Mouse (Mus musculus) kidney, postnatal 4 days (tissue): Measurements from ENCODE around the gene Atp13a4.
A peak's percentile ranks its signal among the peaks of the same experiment; 100 is the strongest.

Source experiments
- DNase-seq, 2 experiments: peaks; one replicate each; pipeline ENCODE4 v3.0.0; 2021; ENCODE audit warnings: mixed read lengths in 2 of 2

Gene Atp13a4

DNA sequence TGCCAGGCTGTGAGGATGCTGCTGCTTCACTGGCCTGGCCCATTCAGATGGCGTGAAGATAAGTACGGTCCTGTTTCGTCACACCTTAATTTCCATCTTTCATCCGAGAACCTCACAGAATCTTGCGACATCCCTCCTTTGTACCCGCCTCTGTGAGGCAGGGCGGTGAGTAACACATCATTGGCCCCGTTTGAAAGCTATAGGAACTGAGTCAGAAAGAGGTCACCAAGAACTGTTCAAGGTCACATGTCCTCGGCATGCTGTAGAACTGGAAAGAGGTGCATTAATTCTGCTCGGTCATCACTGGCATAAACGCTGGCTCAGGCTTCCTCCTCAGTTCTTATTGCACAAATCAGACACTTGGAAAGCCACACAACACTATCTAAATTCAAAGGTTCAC is at the start of gene Atp13a4:
Gene Atp13a4 (minus strand): TSS at position 36 of the 400 bp plus-strand sequence.
- no peak for DNase-seq

GRCm38 (mm10) chr16:29592171-29592570 is 47.5 kb upstream of the Atp13a4 start:
- no peak for DNase-seq

DNA sequence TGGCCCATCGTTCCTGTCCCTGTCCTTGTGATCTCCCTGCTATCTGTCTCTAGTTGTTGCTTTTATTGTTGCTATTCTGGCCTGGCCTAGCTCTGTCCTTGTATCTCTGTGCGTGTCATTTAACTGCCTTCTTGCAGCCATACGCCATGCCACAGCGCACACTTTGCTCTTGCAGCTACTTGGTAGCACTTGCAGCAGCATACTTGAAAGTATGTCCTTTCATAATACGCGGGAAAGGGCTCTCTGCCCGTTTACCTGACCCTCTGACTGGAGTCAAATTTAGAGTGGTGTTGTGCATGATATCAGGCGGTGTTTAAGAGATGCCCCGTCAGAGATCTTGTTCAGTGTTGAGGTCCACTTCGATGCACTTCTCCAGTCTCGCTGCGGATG is 35.1 kb upstream of the Atp13a4 start:
- no peak for DNase-seq

DNA sequence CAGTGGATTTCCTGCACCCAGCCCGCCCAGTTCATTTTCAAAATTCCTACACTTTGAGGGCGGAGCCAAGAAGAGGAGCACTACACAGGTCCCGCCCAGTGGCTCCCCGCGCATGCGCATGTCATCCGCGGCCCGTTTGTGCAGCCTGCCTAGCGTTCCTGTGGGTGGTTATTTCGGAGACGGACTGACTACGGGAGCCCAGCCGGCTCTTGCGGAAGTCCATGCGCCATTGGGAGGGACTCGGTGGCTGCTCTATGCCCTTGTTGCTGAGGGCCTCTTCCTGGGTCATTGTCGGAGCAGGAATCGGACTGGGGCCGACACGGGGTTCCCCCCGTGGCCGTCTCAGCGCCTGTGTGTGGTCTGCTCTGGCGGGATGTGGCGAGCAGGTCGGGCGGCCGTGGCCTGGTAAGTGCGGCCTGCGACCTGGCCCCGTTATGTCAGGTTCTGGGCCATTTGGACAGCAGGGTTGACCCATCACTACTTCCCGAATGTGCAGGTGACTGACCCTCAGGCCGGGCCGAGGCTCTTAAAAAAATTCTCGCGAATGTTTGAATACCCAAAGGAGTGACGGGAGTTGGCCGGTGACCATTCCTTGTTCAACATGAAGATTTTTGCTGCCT is 34.6 kb upstream of the Atp13a4 start, which contains the start of gene Opa1:
Gene Opa1 (plus strand): TSS at position 168 of the 620 bp plus-strand sequence.
- peak; percentile 95 to 97 for DNase-seq

DNA sequence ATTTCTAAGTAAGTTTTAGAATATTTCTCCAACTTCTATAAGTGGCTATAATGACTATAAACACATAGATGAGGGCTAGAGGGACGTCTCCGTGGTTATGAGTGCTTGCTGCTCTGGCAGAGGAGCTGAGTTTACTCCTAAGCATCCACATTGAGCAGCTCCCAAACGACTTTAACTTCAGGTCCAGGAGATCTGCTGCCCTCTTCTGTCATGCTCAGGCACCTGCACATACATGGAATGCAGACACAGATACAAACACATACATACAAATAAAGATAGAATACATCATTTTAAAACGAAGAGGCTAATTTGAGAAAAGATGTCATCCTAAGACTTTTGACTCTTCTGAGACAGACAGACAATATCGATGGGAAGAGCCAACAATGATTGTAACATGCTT is 31.0 kb upstream of the Atp13a4 start:
- peak; percentile 41 to 52 for DNase-seq

DNA sequence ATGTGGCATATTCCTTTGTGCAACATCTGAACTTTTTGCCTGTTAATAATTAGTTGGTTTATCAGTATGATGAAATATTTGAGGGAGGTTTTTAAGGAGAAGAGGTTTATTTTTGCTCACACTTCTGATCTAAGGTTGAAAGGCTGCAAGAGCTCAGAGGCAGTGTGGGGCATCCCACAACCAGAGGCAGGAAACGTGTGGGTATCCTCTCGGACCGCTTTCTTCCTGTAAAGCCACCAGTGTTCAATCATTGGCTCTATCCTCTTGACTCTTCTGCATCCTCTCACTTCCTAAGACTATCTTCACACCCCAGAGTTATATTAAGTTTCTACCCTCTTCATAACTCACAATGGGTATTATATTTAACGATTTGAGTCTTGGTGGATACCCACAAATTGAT is 29.3 kb upstream of the Atp13a4 start:
- DNase-seq = no peak

DNA sequence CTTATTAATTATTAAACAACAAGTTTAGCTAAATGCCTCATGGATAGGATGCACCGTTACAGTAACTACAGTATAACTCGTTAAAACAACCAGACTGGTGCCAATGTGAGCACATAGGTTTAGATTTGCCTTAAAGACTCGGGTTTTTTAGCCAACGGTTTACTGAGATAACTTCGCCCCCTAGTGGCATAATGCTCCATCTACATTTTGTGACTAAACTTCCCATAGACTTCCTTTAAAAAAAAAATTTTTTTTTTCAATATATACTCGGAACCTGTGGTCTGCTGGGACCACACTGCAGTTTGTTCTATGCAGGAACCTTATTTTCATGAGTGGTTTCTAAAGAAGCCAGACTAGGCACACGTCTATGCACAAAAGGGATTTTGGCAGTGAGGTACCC is 16.2 kb upstream of the Atp13a4 start:
- DNase-seq = peak; percentile 13 to 53

- peak; percentile 4 to 12 for DNase-seq
Observed at GRCm38 (mm10) chr16:29560454-29560853, 15.8 kb upstream of the Atp13a4 start.

GRCm38 (mm10) chr16:29559667-29560066 is 15.0 kb upstream of the Atp13a4 start:
- no peak for DNase-seq

- DNase-seq = peak; percentile 34 to 50
Observed at GRCm38 (mm10) chr16:29541261-29541683, 3.4 kb downstream of the Atp13a4 start.

DNA sequence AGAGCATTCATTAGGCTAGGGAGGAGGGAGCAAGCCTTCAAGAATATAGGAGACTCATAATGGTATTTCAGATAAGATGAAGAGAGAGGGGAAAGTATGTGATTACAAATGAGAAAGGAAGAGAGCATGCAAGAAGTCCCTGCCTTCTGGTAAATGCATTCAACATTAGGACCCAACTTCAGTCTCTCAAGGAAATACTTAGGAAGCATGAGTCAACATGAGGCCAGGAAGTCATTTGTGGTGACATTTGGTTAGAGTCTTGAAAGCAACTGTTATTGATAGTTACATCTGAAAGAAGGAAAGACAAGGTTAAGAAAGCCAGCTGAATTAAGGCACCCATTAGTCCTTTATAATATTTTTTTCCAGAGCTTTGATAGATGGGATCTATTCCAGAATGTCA is 4.8 kb downstream of the Atp13a4 start:
- no peak for DNase-seq

DNA sequence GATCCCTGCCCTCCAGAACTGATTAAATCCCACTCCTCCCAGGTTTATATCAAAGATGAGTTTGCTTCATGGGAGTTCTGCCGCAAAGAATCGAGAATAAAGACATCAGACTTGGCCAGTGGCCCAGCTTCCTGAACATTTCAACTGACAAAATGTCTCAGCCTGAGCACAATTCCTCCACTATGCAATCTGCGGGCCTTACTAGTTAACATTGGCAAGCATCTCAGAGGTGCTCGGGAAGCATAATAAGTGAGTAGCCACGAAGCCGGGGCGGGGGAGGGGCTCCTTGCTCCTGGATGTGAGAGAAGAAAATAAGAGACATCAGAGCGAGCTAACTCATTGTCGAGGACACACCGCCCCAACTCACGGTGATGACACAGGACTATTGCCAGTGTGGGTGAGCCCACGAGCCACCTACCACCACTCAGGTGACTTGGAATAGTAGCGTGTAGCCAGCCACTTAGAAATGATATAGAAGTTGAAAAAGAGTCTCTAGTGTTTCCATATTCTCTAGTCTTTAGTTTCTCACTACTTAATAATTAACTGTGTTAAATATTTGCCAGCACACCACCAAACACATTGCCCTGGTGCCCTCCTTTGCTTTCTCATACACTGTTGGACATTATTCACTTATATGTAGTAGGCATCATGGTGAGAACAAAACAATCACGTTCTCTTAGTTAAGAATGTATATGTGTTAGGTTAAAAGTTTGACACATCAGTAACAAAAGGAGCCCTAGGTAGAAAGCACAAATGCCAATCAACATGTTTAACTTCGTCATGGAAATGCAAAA is 8.1 kb downstream of the Atp13a4 start:
- peak; percentile 79 to 88 for DNase-seq

DNA sequence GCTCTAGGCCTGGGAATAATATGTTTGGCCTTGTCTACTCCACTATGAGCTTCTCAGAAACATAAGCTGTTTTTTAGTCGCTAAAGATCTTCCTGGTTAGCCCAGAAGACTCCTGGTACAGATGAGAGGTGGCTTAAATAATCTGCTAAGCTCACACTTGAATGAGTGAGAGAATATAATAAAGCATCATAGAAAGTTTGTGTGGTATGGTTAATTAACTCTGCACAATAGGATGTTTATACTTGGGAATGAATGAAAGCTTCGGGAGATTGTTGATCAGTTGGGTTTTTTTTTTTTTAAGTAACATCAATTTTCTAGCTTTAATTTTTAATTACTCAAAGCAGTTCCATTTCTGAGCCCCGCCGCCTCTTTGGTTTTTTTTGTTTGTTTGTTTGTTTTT is 8.8 kb downstream of the Atp13a4 start:
- no peak for DNase-seq

- no peak for DNase-seq
Observed at GRCm38 (mm10) chr16:29533641-29534040, 11.0 kb downstream of the Atp13a4 start.

- no peak for DNase-seq
Observed at GRCm38 (mm10) chr16:29527085-29527484, 17.6 kb downstream of the Atp13a4 start.

DNA sequence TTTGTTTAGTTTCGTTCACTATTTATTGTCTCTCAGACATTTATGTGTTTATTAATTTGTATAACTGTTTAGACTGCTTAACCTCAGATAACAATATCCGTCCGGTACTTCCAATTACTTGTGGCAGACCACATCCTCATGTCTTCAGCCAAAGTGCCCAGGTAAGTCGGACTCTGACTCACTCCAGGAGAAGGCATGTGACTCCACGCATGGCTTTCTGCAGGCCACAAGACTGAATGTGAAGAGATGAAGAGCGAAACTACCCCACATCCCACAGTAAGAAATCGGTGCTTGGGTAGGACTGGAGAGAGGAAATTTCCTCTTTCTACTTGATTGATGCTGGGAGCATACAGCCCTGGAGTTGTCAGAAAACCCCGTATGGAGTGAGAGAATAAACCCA is 18.1 kb downstream of the Atp13a4 start:
- DNase-seq = no peak

DNA sequence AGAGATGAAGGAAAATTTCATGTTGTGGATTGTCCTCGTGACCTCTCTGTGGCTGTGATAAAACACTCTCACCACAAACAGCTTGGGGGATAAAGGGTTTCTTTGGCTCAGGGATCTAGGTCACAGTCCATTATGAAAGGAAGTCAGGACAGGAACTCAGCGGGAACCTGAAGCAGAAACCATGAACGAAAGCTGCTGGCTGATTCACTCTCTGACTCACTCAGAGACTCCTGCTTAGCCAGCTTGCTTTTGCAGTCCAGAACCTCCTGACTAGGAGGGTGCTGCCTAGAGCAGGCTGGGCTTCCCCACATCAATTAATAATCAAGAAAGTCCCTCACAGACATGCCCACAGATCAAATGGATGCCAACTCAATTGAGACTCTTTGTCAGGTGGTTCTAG is 32.2 kb downstream of the Atp13a4 start:
- no peak for DNase-seq

- DNase-seq = peak in 1 of 2 experiments; percentile 15
Observed at GRCm38 (mm10) chr16:29510743-29511142, 33.9 kb downstream of the Atp13a4 start.

DNA sequence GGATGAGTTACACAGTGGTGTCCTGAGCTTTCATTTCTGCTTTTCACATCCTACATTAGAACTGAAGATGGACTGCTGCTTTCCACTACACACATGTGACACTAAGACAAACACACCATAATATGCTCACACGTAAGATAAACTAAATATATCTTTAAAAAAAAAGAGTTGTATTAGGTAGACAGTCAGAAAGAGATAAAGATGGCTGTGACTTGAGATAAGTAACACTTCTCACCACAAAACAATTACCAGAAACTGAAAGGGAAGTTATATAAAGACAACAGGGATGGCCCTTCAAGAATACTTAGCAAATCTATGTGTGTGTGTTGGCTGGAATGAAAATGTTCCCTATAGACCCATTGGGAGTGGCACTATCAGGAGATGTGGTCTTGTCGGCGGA is 34.8 kb downstream of the Atp13a4 start:
- DNase-seq = no peak

DNA sequence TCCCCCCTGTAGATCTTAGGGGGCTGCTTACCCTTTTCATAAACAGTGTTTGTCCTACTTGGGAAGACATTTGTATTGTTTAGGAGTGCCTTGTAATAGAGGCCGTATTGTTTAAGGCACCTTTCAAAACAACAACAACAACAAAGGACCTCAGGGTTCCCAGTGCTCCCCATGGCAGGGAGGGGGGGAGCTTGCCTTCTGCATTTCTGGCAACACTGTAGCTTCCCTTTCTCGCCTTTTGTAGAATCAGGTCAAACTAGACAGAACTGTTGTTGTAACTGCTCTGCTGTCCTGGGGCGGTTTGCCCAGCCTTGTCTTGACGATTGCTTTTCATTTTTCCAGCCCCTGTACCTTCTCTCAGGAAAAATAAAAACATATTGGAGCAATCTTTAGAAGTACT is 40.0 kb downstream of the Atp13a4 start:
- DNase-seq = no peak

- DNase-seq = no peak
Observed at GRCm38 (mm10) chr16:29504198-29504597, 40.5 kb downstream of the Atp13a4 start.

- DNase-seq = no peak
Observed at GRCm38 (mm10) chr16:29491031-29491430, 53.6 kb downstream of the Atp13a4 start.

- DNase-seq = no peak
Observed at GRCm38 (mm10) chr16:29481439-29481838, 63.2 kb downstream of the Atp13a4 start.

- DNase-seq = no peak
Observed at GRCm38 (mm10) chr16:29480396-29480795, 64.3 kb downstream of the Atp13a4 start.
